Comparison of ENCODE assay signal across 8 mouse cellular contexts in genomic region chr6:148895773-148896506, GRCm38 (mm10). TPM values are rescaled to one million over a fixed set of nuclear protein-coding genes. Genes with fewer than 3 reads are reported as not detected.
DNase-seq lines count a peak whose midpoint lies in the region; ATAC-seq and TF ChIP-seq lines count a peak whose summit lies in the region.

TSS of gene Caprin2 (minus strand) at chr6:148896237.

- POLR2A ChIA-PET in Patski (lab: Charles Lee), result no interaction called here

- no peaks in the 10 kb centered on the region for H3K9me3 ChIP-seq in hindbrain, embryonic 14.5 days (ENCODE audit: control insufficient read depth, low read length)

- CTCF ChIA-PET in Patski (lab: Charles Lee), result interaction anchor here (1.0 kb wide), 1 partner anchor 23 kb away, joined by 3 read pairs; no protein-coding TSS in a partner anchor

- peak; percentile 90 for ATAC-seq in Patski
- peak; percentile 99 for ATAC-seq in hindbrain, embryonic 14.5 days (ENCODE audit: low FRiP score)

- TF ChIP-seq CTCF in Patski (IDR thresholded peaks at IDR 0.05), result no peak

- H3K4me2 ChIP-seq in hindbrain, embryonic 14.5 days (replicated peaks), result peak within 1 kb of the TSS; percentile 72

- 0 out of 2 replicates have a peak, but pooled peaks cover 5% of the 10 kb centered on the region for H3K4me1 ChIP-seq in hindbrain, embryonic 14.5 days (replicated peaks; ENCODE audit: control insufficient read depth, insufficient read depth, low read length)

- peak within 1 kb of the TSS; percentile 68 for H3K4me3 ChIP-seq in hindbrain, embryonic 14.5 days (replicated peaks; ENCODE audit: low read length)

- no peaks in the 10 kb centered on the region for H3K36me3 ChIP-seq in hindbrain, embryonic 14.5 days (replicated peaks; ENCODE audit: control insufficient read depth, insufficient read depth)

- under 1% methylated on average over 58 of the region's 65 CpGs for WGBS in hindbrain, embryonic 14.5 days

- no peaks in the 10 kb centered on the region for H3K27me3 ChIP-seq in Patski
- H3K27me3 ChIP-seq in hindbrain, embryonic 14.5 days (ENCODE audit: control insufficient read depth, insufficient read depth, low read length), result no peaks in the 10 kb centered on the region

- peak within 1 kb of the TSS; percentile 64 for H3K9ac ChIP-seq in hindbrain, embryonic 14.5 days

- peak; percentile 38 for DNase-seq in Patski (ENCODE audit: low read depth, low spot score)
- DNase-seq in cerebellum, postnatal 14 days, result peak; percentile 95
- DNase-seq in frontal cortex, postnatal 25 days (ENCODE audit: low spot score in 2 of 2), result peak; percentile 73 to 83
- DNase-seq in hindbrain, embryonic 14.5 days (ENCODE audit: low spot score), result peak; percentile 96
- peak; percentile 88 to 90 for DNase-seq in layer of hippocampus, postnatal 36 days
- DNase-seq in lung, postnatal 36 days, result peak; percentile 91
- DNase-seq in retina, postnatal 1 day, result peak; percentile 98
- DNase-seq in urinary bladder, adult 18-20 months (ENCODE audit: low spot score in 2 of 2), result peak; percentile 85 to 96

- in situ Hi-C loops in Patski (cut with MboI; ENCODE audit: low pct_unique_long_range_greater_than_20kb), result no loop called here

- peak within 1 kb of the TSS; percentile 88 for H3K27ac ChIP-seq in hindbrain, embryonic 14.5 days

RNA-seq across cellular contexts. Expression of gene Caprin2, which starts in this region (rescaled TPM):
- 16.6 TPM for polyA plus RNA-seq in Patski (2021)
- 5.0 and 8.8 TPM in 2 replicates for polyA plus RNA-seq in hindbrain, embryonic 14.5 days (2014; fragmentation: Nextera tagmentation; extraction: Ambion mirVana)
- 1 to 10 TPM; 7.6 to 7.8 TPM for total RNA-seq in layer of hippocampus, postnatal 36 days (2021)

Comparison
In these comparisons a context has a peak if more than half of its experiments do, and no peak if none do; other contexts are left out.
1. Peak in every context shown above with its lines: DNase-seq, ATAC-seq, H3K4me3 ChIP-seq and H3K27ac ChIP-seq.
2. DNase-seq: peak in every context shown above with its lines; median percentile 98 in retina, postnatal 1 day; 96 in hindbrain, embryonic 14.5 days; 95 in cerebellum, postnatal 14 days; 91 in lung, postnatal 36 days; 90 in urinary bladder, adult 18-20 months; 89 in layer of hippocampus, postnatal 36 days; 78 in frontal cortex, postnatal 25 days; 38 in Patski.